Mouse (Mus musculus) kidney, postnatal 14 days (tissue): ENCODE data around the gene Fau.
A peak's percentile ranks its signal among the peaks of the same experiment; 100 is the strongest.
"Not testable (repeated sequence)": the region's sequence is repeated elsewhere in the genome, so short reads cannot be mapped to it uniquely, and the experiment has no call there.

Experiments
- DNase-seq: peaks from one replicate; pipeline ENCODE4 v3.0.0; 2022; ENCODE audit warnings: mixed read lengths

The Fau gene

GRCm38 (mm10) chr19:6057313-6058096, at the start of gene Fau, which contains the start of gene Mrpl49:
TSS of gene Fau (plus strand) at chr19:6057844.
TSS of gene Mrpl49 (minus strand) at chr19:6057785.
- DNase-seq = peak; percentile 100

- no peak for DNase-seq
These were observed 48.5 kb upstream of the Fau start for GRCm38 (mm10) chr19:6009137-6009536.

GRCm38 (mm10) chr19:6013691-6014090, 44.0 kb upstream of the Fau start:
- DNase-seq = no peak

GRCm38 (mm10) chr19:6014991-6015510, 42.6 kb upstream of the Fau start:
- DNase-seq = peak; percentile 54

- peak; percentile 82 for DNase-seq
These were observed 41.9 kb upstream of the Fau start, which contains the start of gene Capn1 for GRCm38 (mm10) chr19:6015511-6016315. TSS of gene Capn1 (minus strand) at chr19:6015897.

- DNase-seq = no peak
These were observed 41.1 kb upstream of the Fau start for GRCm38 (mm10) chr19:6016532-6016931.

- peak; percentile 90 for DNase-seq
These were observed 39.2 kb upstream of the Fau start for GRCm38 (mm10) chr19:6018142-6019089.

- no peak for DNase-seq
These were observed 37.4 kb upstream of the Fau start for GRCm38 (mm10) chr19:6020276-6020675.

- no peak for DNase-seq
These were observed 34.6 kb upstream of the Fau start for GRCm38 (mm10) chr19:6023059-6023458.

GRCm38 (mm10) chr19:6023930-6024329, 33.7 kb upstream of the Fau start:
- DNase-seq = no peak

- no peak for DNase-seq
These were observed 28.7 kb upstream of the Fau start for GRCm38 (mm10) chr19:6028991-6029390.

GRCm38 (mm10) chr19:6029426-6029825, 28.2 kb upstream of the Fau start:
- DNase-seq = no peak

GRCm38 (mm10) chr19:6030520-6031280, 26.9 kb upstream of the Fau start:
- DNase-seq = no peak

GRCm38 (mm10) chr19:6035966-6036585, 21.6 kb upstream of the Fau start:
- no peak for DNase-seq

GRCm38 (mm10) chr19:6037695-6038094, 19.9 kb upstream of the Fau start:
- DNase-seq = no peak

- DNase-seq = no peak
These were observed 19.3 kb upstream of the Fau start for GRCm38 (mm10) chr19:6038326-6038725.

- no peak for DNase-seq
These were observed 17.6 kb upstream of the Fau start for GRCm38 (mm10) chr19:6040002-6040401.

GRCm38 (mm10) chr19:6042293-6042692, 15.4 kb upstream of the Fau start:
- no peak for DNase-seq

GRCm38 (mm10) chr19:6044102-6044501, 13.5 kb upstream of the Fau start:
- DNase-seq = not testable (repeated sequence)

- DNase-seq = no peak
These were observed 12.0 kb upstream of the Fau start for GRCm38 (mm10) chr19:6045366-6046293.
